Mouse (Mus musculus): ENCODE data around the gene B230217C12Rik.

The B230217C12Rik gene

DNA sequence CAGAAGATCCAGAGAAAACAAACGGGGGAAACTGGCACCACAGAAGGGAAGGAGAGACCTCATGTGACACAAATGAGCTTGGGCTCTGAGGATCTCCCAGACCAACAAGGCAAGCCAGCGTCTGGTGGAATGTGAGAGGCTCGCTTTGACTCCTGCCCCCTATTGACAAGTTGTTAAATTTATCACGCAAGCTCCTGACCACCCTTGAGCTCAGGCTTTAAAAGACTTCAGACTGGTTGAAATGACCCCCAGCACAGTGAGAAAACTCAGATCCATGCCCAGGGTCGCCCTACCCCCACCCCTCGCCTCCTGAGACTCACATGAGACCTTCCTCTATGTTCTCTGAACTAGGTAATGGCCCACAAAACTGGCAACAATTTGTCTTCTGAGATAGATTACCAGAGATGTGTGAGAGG, at the start of gene B230217C12Rik:
B230217C12Rik (plus strand) TSS at position 242 of the 416 bp plus-strand sequence.
- no peak for DNase-seq (ENCODE audit: low spot score in 2 of 2)

DNA sequence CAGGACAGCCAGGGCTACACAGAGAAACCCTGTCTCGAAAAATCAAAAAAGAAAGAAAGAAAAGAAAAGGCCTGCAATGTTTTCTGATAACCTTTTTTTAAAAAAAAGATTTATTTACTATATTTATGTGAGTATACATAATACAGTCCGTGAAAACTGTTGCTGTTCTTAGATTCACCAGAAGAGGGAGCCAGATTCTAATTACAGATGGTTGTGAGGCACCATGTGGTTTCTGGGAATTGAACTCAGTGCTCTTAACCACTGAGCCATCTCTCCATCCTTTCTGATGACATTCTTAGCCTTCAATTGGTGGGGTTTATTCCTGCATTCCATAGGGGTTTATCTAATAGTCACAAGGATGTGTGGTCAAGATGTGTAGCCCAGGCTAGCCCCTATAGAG, 47.4 kb upstream of the B230217C12Rik start:
- DNase-seq (ENCODE audit: low spot score in 2 of 2), result peak in 1 of 2 experiments; percentile 56

DNA sequence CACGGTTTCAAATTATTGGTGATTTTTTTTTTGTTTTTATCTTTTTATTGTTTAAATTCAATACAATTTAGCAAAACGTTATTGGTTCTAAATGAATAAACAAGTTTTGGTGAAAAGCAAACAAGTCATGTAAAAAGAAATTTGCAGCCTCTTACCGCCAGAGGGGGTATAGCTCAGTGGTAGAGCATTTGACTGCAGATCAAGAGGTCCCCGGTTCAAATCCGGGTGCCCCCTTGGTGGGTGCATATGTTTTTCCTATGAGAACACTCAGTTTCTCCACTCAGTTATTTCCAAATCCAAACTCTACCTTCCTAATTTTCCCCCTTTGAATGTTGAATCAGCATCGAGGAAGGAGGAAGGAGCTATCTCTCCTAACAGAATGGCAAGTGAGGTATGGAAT, 43.7 kb upstream of the B230217C12Rik start:
- peak in 1 of 2 experiments; percentile 87 for DNase-seq (ENCODE audit: low spot score in 2 of 2)

- DNase-seq (ENCODE audit: low spot score in 2 of 2), result no peak
These were observed 43.1 kb upstream of the B230217C12Rik start for GRCm38 (mm10) chr11:97797369-97798082.

DNA sequence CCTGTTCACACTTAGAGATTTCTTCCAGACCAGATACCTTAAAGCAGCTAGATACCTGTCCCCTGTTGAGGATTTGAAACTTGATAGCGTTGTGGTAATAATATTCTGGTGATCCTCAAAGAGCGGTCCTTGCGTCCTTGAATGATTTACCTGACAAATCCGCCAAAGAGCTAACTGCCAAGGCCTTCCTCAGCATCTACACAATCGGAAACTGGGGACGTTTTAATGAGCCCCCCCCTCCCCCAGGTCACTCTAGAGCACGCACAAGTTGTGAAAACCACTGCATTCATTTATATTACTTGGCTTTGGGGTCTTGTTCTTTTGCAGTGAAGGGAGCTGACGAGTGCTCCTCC, 42.5 kb upstream of the B230217C12Rik start:
- DNase-seq (ENCODE audit: low spot score in 2 of 2), result no peak

DNA sequence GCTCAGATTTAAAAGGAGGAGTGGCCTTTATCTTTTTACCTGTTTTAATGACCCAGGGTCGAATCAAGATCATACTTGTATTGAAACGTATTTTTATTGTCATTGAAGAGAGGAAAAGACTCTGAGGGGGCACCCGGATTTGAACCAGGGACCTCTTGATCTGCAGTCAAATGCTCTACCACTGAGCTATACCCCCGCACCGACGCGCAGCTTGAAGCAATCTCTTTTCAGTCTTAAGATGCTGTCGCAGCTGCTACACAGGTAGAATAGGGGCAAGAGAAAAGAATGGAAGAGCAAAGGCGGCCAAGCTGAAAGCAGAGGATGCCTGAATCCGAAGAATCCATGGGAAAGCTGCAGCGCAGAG, 41.8 kb upstream of the B230217C12Rik start, which contains the start of gene Lasp1:
Lasp1 (plus strand) TSS at position 219 of the 364 bp plus-strand sequence.
- peak; percentile 82 to 95 for DNase-seq (ENCODE audit: low spot score in 2 of 2)

GRCm38 (mm10) chr11:97799146-97799993, 41.2 kb upstream of the B230217C12Rik start:
- DNase-seq (ENCODE audit: low spot score in 2 of 2), result peak in 1 of 2 experiments; percentile 89

DNA sequence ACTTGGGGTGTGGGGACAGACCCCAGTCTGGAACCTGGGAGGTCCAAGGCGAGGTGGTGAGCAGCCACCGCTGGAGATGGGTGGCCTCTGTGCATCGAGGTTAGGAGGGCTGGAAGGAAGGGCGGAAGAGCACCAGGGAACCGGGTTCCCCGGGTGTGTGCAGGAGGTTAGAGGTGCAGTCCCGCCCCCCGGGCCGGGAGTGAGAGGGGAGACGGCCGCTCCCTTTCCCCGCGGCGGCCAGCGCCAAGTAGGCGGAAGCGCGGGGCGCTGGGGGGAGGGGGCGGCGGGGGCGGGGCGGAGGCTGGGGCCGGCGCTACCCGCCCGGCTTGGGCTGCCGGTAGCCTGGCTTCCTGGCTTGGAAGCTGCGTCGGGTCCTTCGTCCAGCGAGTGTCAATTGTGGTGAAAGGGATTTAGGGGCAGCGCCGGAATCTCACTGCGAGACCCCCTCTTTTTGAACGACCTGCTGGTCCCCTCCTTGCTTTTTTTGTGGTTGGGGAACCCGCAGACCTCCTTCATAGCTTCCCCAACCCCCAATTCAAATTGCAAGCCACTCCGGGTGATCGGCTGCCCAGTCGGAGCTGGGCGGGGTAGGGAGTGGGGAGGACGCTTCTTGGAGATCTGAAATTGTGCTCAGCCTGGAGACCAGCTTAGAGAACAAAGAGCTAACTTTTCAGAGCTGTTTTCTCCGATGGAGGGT, 40.4 kb upstream of the B230217C12Rik start:
- DNase-seq (ENCODE audit: low spot score in 2 of 2), result no peak

GRCm38 (mm10) chr11:97800691-97801408, 39.7 kb upstream of the B230217C12Rik start:
- DNase-seq (ENCODE audit: low spot score in 2 of 2), result no peak

DNA sequence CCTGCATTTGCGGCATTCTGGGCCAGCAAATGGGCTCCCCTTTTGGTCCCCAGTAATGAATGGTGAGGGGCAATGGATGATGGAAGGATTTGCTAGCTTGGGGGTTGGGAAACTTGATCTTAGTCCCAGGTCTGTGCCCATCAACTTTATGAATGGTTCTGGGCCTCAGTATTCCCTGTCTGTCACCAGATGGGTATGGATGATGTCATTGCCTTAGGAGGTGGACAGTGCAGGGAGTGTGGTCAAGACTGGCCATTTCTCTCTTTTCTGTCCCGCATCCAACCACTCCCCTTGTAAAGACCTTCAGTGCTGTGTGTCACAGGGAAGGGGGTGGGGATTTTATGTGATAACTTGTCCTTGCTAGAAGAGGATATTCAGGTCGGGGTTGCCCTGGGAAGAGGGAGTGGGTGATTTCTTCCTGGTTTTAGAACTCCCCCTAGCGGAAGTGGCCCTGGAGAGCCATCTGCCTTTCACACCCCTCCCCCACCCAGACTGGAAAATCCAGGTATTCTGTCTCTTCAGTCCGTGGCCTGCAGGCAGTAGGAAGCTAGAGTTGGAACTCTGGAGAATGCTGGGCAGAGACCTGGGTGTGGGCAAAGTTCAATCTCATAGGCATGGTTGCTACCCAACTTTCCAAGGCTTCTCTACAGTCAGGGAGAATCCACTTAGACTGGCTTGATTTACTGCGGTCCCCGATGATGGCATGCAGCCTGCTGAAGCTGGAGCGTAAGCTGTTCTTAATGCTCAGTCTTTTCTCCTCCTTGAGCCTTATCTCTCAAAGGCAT, 39.0 kb upstream of the B230217C12Rik start:
- DNase-seq (ENCODE audit: low spot score in 2 of 2), result peak in 1 of 2 experiments; percentile 70

- DNase-seq (ENCODE audit: low spot score in 2 of 2), result no peak
These were observed 38.4 kb upstream of the B230217C12Rik start for GRCm38 (mm10) chr11:97802194-97802470.

DNA sequence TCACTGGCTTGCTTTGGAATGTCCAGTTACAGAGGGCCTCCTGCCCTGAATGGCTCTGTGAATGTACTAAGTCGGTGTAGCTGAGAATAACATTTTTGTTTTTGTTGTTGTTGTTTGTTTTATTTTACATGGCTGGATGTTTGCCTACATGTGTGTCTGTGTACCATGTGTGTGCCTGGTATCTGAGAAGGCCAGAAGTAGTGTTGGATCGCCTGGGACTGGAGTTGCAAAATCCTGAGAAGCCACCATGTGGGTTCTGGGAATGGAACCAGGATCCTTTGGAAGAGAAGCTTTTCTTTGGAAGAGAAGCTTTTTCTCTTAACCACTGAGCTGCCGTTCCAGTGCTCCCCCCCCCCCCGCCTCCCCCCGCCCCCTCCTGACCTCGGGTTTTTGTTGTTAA, 38.1 kb upstream of the B230217C12Rik start:
- no peak for DNase-seq (ENCODE audit: low spot score in 2 of 2)

DNA sequence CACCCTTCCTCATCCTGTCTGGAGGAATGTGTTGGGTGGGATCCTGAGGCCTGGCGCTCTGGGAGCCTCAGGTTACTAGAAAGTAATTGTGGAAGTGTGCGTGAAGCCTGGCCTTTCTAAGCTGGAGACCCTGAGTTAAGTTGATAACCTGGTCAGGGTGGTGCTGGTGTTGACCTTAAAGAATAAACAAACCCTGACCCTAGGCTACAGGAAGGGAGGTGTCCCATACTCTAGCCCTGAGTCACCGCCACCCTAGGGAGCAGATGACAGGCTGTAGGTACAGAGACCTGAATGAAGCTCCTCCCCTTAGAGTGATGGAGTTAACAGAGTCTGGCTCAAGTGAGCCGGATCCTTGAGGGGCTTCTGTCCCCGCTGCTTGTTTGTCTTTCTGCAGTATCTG, 36.7 kb upstream of the B230217C12Rik start:
- DNase-seq (ENCODE audit: low spot score in 2 of 2), result no peak

DNA sequence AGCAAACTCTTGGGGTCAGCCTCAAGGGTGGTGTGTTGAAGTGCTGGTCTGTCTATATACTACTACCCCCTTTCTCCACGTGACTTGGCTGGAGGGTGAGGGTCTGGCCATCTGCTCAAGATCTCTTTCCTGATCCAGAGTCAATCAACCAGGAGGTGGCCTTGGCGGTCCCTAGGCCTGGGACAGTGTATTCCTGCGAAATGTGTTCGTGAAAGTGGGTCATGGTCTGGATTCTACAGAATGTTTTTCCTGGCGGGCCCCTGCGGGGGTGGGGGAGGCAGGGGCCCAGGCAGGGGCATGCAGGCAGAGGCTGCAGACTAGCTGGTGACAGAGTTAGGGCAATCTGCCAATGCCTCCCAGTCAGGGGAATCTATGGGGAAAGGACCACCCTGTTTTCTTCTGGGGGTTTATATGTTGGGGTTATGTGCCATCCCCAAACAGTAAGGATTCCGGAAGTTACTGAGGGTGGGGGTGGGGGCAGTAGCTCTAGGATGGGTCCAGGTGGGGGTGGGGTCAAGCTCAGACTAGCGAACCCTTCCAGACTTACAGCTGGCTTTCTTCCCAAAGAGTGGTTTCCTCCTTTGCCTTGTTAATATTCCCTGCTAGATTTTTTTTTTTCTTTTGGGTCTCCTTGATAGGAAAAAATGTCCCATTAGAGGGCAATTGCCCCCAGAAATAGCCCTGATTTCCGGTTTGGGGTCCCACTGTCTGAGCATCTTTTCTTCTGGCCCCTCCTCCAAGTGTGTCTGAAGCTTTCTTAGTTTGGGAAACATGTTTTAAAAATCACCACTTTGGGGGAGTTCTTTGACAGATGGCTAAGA, 35.5 kb upstream of the B230217C12Rik start:
- no peak for DNase-seq (ENCODE audit: low spot score in 2 of 2)

DNA sequence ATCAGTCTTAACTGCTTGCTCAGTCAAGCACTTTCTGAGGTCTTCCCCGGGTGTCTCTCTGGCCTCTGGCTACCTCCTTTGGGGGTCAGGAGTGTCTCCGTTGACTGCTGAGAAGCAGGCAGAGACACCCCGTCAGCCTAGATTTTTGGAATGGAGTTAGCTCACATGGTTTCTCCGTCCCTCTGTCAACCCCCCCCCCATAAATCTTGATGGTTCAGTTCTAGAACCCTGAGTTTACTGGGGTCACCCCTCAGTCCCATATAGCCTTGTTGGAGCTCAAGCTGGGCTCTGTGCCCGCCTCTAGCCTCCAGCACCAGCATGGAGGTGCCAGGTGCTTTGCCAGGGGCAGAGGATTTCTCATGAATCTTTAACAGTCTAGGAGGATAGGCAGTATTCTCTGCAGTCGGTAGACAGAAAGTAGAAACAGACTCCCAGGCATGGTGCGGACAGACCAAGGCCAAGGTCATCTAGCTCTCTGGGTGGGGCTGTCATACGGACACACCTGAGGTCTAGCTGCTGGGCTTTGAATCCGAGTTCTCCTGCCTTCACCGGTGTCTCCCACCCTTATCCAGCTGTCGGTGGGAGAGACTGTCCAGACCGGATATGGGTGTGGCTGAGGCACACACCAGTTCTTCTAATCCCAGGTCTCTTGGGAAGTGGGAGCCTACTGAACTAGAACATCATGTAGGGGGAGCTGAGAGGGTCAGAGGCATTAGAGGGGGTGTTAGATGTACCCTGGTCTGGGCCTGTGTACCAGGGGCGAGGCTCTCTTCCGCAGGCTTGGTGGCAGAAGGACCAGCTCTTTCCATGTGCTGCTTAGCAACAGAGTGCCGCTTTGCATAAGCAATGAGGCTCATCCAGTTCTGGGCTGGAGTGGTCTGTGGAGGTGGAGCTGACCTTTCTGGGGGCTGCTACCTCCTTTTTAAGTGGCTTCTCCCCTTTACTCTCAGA, 34.6 kb upstream of the B230217C12Rik start:
- no peak for DNase-seq (ENCODE audit: low spot score in 2 of 2)

DNA sequence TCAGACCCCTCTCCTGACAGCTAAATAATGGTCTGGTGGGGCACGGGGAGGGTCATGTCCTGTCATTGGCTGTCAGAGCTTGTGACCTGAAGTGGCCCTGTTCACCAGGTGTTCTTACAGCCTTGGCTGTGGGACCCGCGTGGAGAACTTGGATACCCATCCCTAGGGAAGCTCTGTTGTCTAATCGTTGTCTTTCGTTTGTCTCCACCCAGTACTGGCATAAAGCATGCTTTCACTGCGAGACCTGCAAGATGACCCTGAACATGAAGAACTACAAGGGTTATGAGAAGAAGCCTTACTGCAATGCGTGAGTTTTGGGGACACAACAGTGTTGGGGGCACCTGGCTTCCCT, 34.0 kb upstream of the B230217C12Rik start:
- DNase-seq (ENCODE audit: low spot score in 2 of 2), result no peak

GRCm38 (mm10) chr11:97807626-97808025, 33.0 kb upstream of the B230217C12Rik start:
- no peak for DNase-seq (ENCODE audit: low spot score in 2 of 2)

DNA sequence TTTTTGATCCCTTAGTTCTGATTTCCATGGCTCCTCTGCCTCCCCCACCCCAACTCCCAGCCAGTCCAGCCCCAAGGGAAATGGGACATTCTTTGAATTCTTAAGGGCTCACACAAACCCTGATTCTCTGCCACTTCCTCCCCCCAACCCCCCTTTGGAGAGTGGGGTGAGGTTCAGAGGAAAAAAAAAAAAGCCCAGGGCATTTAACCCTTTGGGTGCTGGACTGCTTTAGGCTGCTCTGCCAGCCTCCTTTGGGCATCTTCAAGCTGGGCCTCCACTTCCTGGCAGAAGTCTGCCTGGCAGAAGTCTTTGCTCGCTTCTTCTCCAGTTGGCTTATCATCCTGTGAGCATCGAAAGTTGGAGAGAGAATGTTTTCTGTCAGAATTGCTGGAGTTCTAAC, 32.5 kb upstream of the B230217C12Rik start:
- no peak for DNase-seq (ENCODE audit: low spot score in 2 of 2)

- no peak for DNase-seq (ENCODE audit: low spot score in 2 of 2)
These were observed 31.9 kb upstream of the B230217C12Rik start for GRCm38 (mm10) chr11:97808621-97809234.

All from left cerebral cortex, adult 9 months (tissue).